Mouse (Mus musculus): ENCODE data around the gene Ccdc153. TPM values are rescaled to one million over a fixed set of nuclear protein-coding genes. Genes with fewer than 3 reads are reported as not detected.
A peak's percentile ranks its signal among the peaks of the same experiment; 100 is the strongest.

Ccdc153 gene
- polyA plus RNA-seq, 2 experiments, result not detected

DNA sequence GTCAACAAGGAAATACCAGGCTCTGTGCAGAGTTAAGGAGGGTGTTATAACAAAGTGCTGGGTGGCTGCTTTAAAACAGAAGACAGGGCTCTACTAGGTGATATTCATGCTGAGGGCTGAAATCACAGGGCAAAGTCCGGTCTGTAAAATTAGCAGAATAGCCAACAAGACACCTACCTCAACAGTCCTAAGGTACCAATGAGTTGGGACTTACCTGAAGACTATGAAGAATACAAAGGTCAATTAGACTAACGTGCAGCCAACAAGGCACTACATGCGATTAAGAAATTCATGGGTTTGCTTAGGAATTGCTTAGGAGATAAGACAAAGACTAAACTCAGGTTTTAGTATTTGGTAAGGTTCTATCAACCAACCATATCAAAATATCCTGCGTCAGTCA, 31.1 kb upstream of the Ccdc153 start:
- no peak for ATAC-seq (ENCODE audit: insufficient read depth)
- WGBS (ENCODE audit: insufficient replicate concordance), result 76% methylated on average over 4 of the region's 4 CpGs
- TF ChIP-seq EP300 (IDR thresholded peaks at IDR 0.05; ENCODE audit: low read depth) (no peak), CTCF (IDR thresholded peaks at IDR 0.05; ENCODE audit: low read depth) (no peak)
- Histone ChIP-seq H3K36me3 (replicated peaks; ENCODE audit: control insufficient read depth, insufficient read depth, low read depth) (no peaks in the 10 kb centered on the region), H3K27me3 (ENCODE audit: control insufficient read depth, insufficient read depth, low read length) (no peaks in the 10 kb centered on the region), H3K9me3 (ENCODE audit: control insufficient read depth, low read length) (no peaks in the 10 kb centered on the region), H3K9ac (replicated peaks) (no peak overlapping the region), H3K4me2 (ENCODE audit: low read depth) (no peak overlapping the region), H3K27ac (no peak overlapping the region), H3K4me3 (ENCODE audit: insufficient read depth in 1 of 2, low read depth in 2 of 2, low read length in 2 of 2) (no peak overlapping the region), H3K4me1 (replicated peaks; ENCODE audit: control insufficient read depth in 2 of 2, insufficient read depth in 2 of 2, low read length in 1 of 2) (no peaks in the 10 kb centered on the region; a peak in 1 of 4 replicates)
- DNase-seq (ENCODE audit: low read depth in 3 of 3, low spot score in 3 of 3), result no peak

- TF ChIP-seq CTCF (IDR thresholded peaks at IDR 0.05; ENCODE audit: low read depth), result no peak
- no peak for TF ChIP-seq EP300 (IDR thresholded peaks at IDR 0.05; ENCODE audit: low read depth)
- DNase-seq (ENCODE audit: low read depth in 3 of 3, low spot score in 3 of 3), result no peak
- H3K4me1 ChIP-seq (replicated peaks; ENCODE audit: control insufficient read depth in 2 of 2, insufficient read depth in 2 of 2, low read length in 1 of 2), result no peaks in the 10 kb centered on the region; a peak in 1 of 4 replicates
- H3K9ac ChIP-seq (replicated peaks), result no peak overlapping the region
- WGBS (ENCODE audit: insufficient replicate concordance), result 84% methylated on average over 4 of the region's 4 CpGs
- no peaks in the 10 kb centered on the region for H3K36me3 ChIP-seq (replicated peaks; ENCODE audit: control insufficient read depth, insufficient read depth, low read depth)
- no peak overlapping the region for H3K27ac ChIP-seq
- ATAC-seq (ENCODE audit: insufficient read depth), result no peak
- no peak overlapping the region for H3K4me2 ChIP-seq (ENCODE audit: low read depth)
- no peaks in the 10 kb centered on the region for H3K9me3 ChIP-seq (ENCODE audit: control insufficient read depth, low read length)
- no peak overlapping the region for H3K4me3 ChIP-seq (ENCODE audit: insufficient read depth in 1 of 2, low read depth in 2 of 2, low read length in 2 of 2)
- no peaks in the 10 kb centered on the region for H3K27me3 ChIP-seq (ENCODE audit: control insufficient read depth, insufficient read depth, low read length)
Observed at GRCm38 (mm10) chr9:44212406-44212805, 28.1 kb upstream of the Ccdc153 start.

GRCm38 (mm10) chr9:44213538-44213937, 26.9 kb upstream of the Ccdc153 start:
- Histone ChIP-seq H3K4me1 (replicated peaks; ENCODE audit: control insufficient read depth in 2 of 2, insufficient read depth in 2 of 2, low read length in 1 of 2) (no peaks in the 10 kb centered on the region), H3K27me3 (ENCODE audit: control insufficient read depth, insufficient read depth, low read length) (no peaks in the 10 kb centered on the region), H3K4me3 (ENCODE audit: insufficient read depth in 1 of 2, low read depth in 2 of 2, low read length in 2 of 2) (no peak overlapping the region), H3K4me2 (ENCODE audit: low read depth) (no peak overlapping the region), H3K27ac (no peak overlapping the region), H3K9me3 (ENCODE audit: control insufficient read depth, low read length) (no peaks in the 10 kb centered on the region), H3K9ac (replicated peaks) (no peak overlapping the region), H3K36me3 (replicated peaks; ENCODE audit: control insufficient read depth, insufficient read depth, low read depth) (no peaks in the 10 kb centered on the region)
- 87% methylated on average over 14 of the region's 14 CpGs for WGBS (ENCODE audit: insufficient replicate concordance)
- DNase-seq (ENCODE audit: low read depth in 3 of 3, low spot score in 3 of 3) (no peak), ATAC-seq (ENCODE audit: insufficient read depth) (no peak)
- TF ChIP-seq EP300 (IDR thresholded peaks at IDR 0.05; ENCODE audit: low read depth), result no peak
- TF ChIP-seq CTCF (IDR thresholded peaks at IDR 0.05; ENCODE audit: low read depth), result no peak

DNA sequence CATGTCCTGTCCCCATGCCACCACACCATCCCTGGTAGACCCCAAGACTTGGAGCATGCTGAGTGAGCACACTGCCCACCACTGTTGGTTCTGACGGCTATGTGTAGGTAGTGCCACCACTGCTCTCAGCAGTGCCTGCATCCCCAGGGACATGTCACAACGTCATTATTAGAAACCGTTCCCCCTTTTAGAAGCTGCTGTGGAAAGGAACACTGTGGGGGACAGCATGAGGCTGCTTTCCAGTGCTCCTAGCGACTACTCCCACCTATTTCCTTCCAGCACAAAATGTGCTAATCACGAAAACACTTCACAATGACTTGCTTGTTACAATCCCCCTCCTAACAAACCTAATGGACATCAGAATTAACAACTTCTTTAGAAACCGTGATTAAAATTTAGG, 14.5 kb upstream of the Ccdc153 start:
- Histone ChIP-seq H3K27me3 (ENCODE audit: control insufficient read depth, insufficient read depth, low read length) (no peaks in the 10 kb centered on the region), H3K36me3 (replicated peaks; ENCODE audit: control insufficient read depth, insufficient read depth, low read depth) (no peaks in the 10 kb centered on the region), H3K9me3 (ENCODE audit: control insufficient read depth, low read length) (no peaks in the 10 kb centered on the region), H3K4me2 (ENCODE audit: low read depth) (no peak overlapping the region), H3K27ac (no peak overlapping the region), H3K4me1 (replicated peaks; ENCODE audit: control insufficient read depth in 2 of 2, insufficient read depth in 2 of 2, low read length in 1 of 2) (peaks cover 0 to 2% of the 10 kb centered on the region in 2 experiments; a peak in 2 of 4 replicates), H3K9ac (replicated peaks) (no peak overlapping the region), H3K4me3 (ENCODE audit: insufficient read depth in 1 of 2, low read depth in 2 of 2, low read length in 2 of 2) (no peak overlapping the region)
- WGBS (ENCODE audit: insufficient replicate concordance), result 48% methylated on average over 6 of the region's 6 CpGs
- TF ChIP-seq CTCF (IDR thresholded peaks at IDR 0.05; ENCODE audit: low read depth) (no peak), EP300 (IDR thresholded peaks at IDR 0.05; ENCODE audit: low read depth) (no peak)
- no peak for ATAC-seq (ENCODE audit: insufficient read depth)
- DNase-seq (ENCODE audit: low read depth in 3 of 3, low spot score in 3 of 3), result no peak

DNA sequence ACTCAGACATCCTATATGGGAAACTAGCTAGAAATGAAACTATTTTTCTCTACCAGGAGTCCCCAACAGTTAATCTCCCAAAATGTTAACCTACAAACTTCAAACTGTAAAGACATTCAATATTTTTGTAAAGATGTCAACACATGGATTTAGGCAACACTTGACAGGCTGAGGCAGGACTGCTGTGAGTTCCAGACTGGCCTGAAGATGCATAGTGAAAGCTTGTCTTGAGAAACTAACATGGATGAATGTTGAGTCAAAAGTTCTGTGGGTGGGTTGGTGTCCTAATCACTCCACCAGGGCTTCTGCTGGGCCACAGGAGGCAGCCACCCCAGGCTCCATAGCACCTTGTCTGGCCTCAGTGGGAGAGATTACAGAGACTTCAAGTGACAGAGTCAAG, 8.9 kb upstream of the Ccdc153 start:
- Histone ChIP-seq H3K27ac (no peak overlapping the region; the same call in 1 of the 2 replicates), H3K36me3 (replicated peaks; ENCODE audit: control insufficient read depth, insufficient read depth, low read depth) (no peaks in the 10 kb centered on the region), H3K27me3 (ENCODE audit: control insufficient read depth, insufficient read depth, low read length) (no peaks in the 10 kb centered on the region), H3K4me3 (ENCODE audit: insufficient read depth in 1 of 2, low read depth in 2 of 2, low read length in 2 of 2) (no peak overlapping the region; a peak in 1 of 4 replicates), H3K4me1 (replicated peaks; ENCODE audit: control insufficient read depth in 2 of 2, insufficient read depth in 2 of 2, low read length in 1 of 2) (peaks cover 10 to 18% of the 10 kb centered on the region in 2 experiments), H3K9me3 (ENCODE audit: control insufficient read depth, low read length) (no peaks in the 10 kb centered on the region), H3K4me2 (ENCODE audit: low read depth) (peak overlapping the region; percentile 94), H3K9ac (replicated peaks) (no peak overlapping the region)
- DNase-seq (ENCODE audit: low read depth in 3 of 3, low spot score in 3 of 3) (no peak), ATAC-seq (ENCODE audit: insufficient read depth) (no peak)
- 0 out of 2 replicates have a peak, but pooled peaks have one; percentile 2 for TF ChIP-seq CTCF (IDR thresholded peaks at IDR 0.05; ENCODE audit: low read depth)
- TF ChIP-seq EP300 (IDR thresholded peaks at IDR 0.05; ENCODE audit: low read depth), result no peak

All from liver, embryonic 14.5 days (tissue).